Mouse (Mus musculus) mature B cell (primary cell): ENCODE measurements at regions not wholly inside any gene's neighbourhood (a gene's known extent, or its start where the extent isn't known, plus 50 kb on each side); places are given as distances from the start of the nearest gene placed in this dataset.

ENCODE experiments used
- in situ Hi-C: fragments of 300-500 bp; cut with MboI; formaldehyde crosslinking; loops from 2 replicates; pipeline ENCODE4 v1.14.3; 2019

GRCm38 (mm10) chr2:148622216-148622615, 50.2 kb upstream of the Nxt1 start:
- in situ Hi-C loops: no loop called here

- in situ Hi-C loops: no loop called here
Measured at GRCm38 (mm10) chr2:148611911-148612310, 60.5 kb upstream of the Nxt1 start.

- in situ Hi-C loops: no loop called here
Measured at GRCm38 (mm10) chr2:148605425-148605930, 66.9 kb upstream of the Nxt1 start.

- in situ Hi-C loops: no loop called here
Measured at GRCm38 (mm10) chr2:148603951-148604350, 68.5 kb upstream of the Nxt1 start.

- in situ Hi-C loops: no loop called here
Measured at GRCm38 (mm10) chr2:148603315-148603714, 69.1 kb upstream of the Nxt1 start.

- in situ Hi-C loops: no loop called here
Measured at GRCm38 (mm10) chr2:148599498-148599897, 72.9 kb upstream of the Nxt1 start.

GRCm38 (mm10) chr2:148596966-148597365, 75.4 kb upstream of the Nxt1 start:
- in situ Hi-C loops: no loop called here

GRCm38 (mm10) chr2:148585721-148586335, 86.6 kb upstream of the Nxt1 start:
- in situ Hi-C loops: no loop called here

GRCm38 (mm10) chr2:148582208-148582607, 90.2 kb upstream of the Nxt1 start:
- in situ Hi-C loops: no loop called here

- in situ Hi-C loops: no loop called here
Measured at GRCm38 (mm10) chr2:148581666-148582065, 90.7 kb upstream of the Nxt1 start.

- in situ Hi-C loops: no loop called here
Measured at GRCm38 (mm10) chr2:148580286-148580966, 92.0 kb upstream of the Nxt1 start.

GRCm38 (mm10) chr2:148579564-148579963, 92.8 kb upstream of the Nxt1 start:
- in situ Hi-C loops: loop anchor here (10.0 kb wide), 1 partner anchor 175 kb away; the partner anchor contains the start of gene Thbd

- in situ Hi-C loops: loop anchor here (10.0 kb wide), 1 partner anchor 174 kb away; the partner anchor contains the start of gene Thbd
Measured at GRCm38 (mm10) chr2:148579027-148579426, 93.4 kb upstream of the Nxt1 start.

GRCm38 (mm10) chr2:148578176-148578575, 94.2 kb upstream of the Nxt1 start:
- in situ Hi-C loops: loop anchor here (10.0 kb wide), 1 partner anchor 173 kb away; the partner anchor contains the start of gene Thbd

GRCm38 (mm10) chr2:148575433-148575832, 97.0 kb upstream of the Nxt1 start:
- in situ Hi-C loops: loop anchor here (10.0 kb wide), 1 partner anchor 171 kb away; the partner anchor contains the start of gene Thbd

GRCm38 (mm10) chr2:148572165-148572564, 100.2 kb upstream of the Nxt1 start:
- in situ Hi-C loops: loop anchor here (10.0 kb wide), 1 partner anchor 167 kb away; the partner anchor contains the start of gene Thbd

- in situ Hi-C loops: loop anchor here (10.0 kb wide), 1 partner anchor 167 kb away; the partner anchor contains the start of gene Thbd
Measured at GRCm38 (mm10) chr2:148571616-148572015, 100.8 kb upstream of the Nxt1 start.

GRCm38 (mm10) chr2:148571018-148571417, 101.4 kb upstream of the Nxt1 start:
- in situ Hi-C loops: loop anchor here (10.0 kb wide), 1 partner anchor 166 kb away; the partner anchor contains the start of gene Thbd

GRCm38 (mm10) chr2:148567930-148568481, 104.4 kb upstream of the Nxt1 start:
- in situ Hi-C loops: no loop called here

- in situ Hi-C loops: no loop called here
Measured at GRCm38 (mm10) chr2:148563390-148563789, 109.0 kb upstream of the Nxt1 start.

- in situ Hi-C loops: no loop called here
Measured at GRCm38 (mm10) chr2:148562041-148562440, 110.4 kb upstream of the Nxt1 start.

- in situ Hi-C loops: no loop called here
Measured at GRCm38 (mm10) chr2:148560013-148560773, 112.2 kb upstream of the Nxt1 start.
